Mouse (Mus musculus) heart, adult 2 months (tissue): ENCODE results near the gene Cmip. TPM values are rescaled to one million over a fixed set of nuclear protein-coding genes. Genes with fewer than 3 reads are reported as not detected.
A peak's percentile ranks its signal among the peaks of the same experiment; 100 is the strongest.

Experiments used
- DNase-seq, 2 experiments: peaks; one replicate each; pipeline ENCODE4 v3.0.0; 2021
- H3K27ac ChIP-seq: fragments of 200-600 bp; 2 replicates; pipeline ENCODE4 v1.8.1; 2022
- H3K27me3 ChIP-seq: fragments of 200-500 bp; 2 replicates; pipeline ENCODE4 v1.6.1; 2012; ENCODE audit warnings: mild to moderate bottlenecking, low read length, inconsistent platforms, mixed read lengths; ENCODE audit not compliant: control insufficient read depth, insufficient read depth
- H3K36me3 ChIP-seq: fragments of 200-500 bp; 2 replicates; pipeline ENCODE4 v1.6.1; 2012; ENCODE audit warnings: low read length, inconsistent platforms; ENCODE audit not compliant: control insufficient read depth, insufficient read depth
- H3K4me1 ChIP-seq: fragments of 200-500 bp; 2 replicates; pipeline ENCODE4 v1.6.1; 2011; ENCODE audit warnings: low read length; ENCODE audit not compliant: control insufficient read depth, insufficient read depth
- H3K4me3 ChIP-seq: fragments of 200-600 bp; 2 replicates; pipeline ENCODE4 v1.8.1; 2022
- H3K79me2 ChIP-seq: fragments of 200-500 bp; replicated peaks from 2 replicates; pipeline ENCODE4 v1.6.1; 2012; ENCODE audit warnings: mild to moderate bottlenecking, inconsistent platforms, low read length, moderate library complexity, mixed read lengths; ENCODE audit not compliant: control insufficient read depth, insufficient read depth
- H3K9ac ChIP-seq: fragments of 200-500 bp; 2 replicates; pipeline ENCODE4 v1.6.1; 2012; ENCODE audit warnings: low read depth, mild to moderate bottlenecking, control low read depth, inconsistent platforms, low read length, mixed read lengths
- CTCF ChIP-seq: fragments of 200-600 bp; IDR thresholded peaks from 2 replicates; pipeline ENCODE4 v1.8.1; 2022; ENCODE audit warnings: antibody characterized with exemption, mild to moderate bottlenecking, moderate library complexity
- EP300 ChIP-seq: fragments of 200-500 bp; IDR thresholded peaks from 2 replicates; pipeline ENCODE4 v1.6.1; 2011; ENCODE audit warnings: low read depth, low read length, control low read depth; ENCODE audit not compliant: insufficient read depth
- POLR2A ChIP-seq: fragments of 200-500 bp; IDR thresholded peaks from 2 replicates; pipeline ENCODE4 v1.6.1; 2011; ENCODE audit warnings: mild to moderate bottlenecking, low read depth, low read length, control low read depth; ENCODE audit not compliant: insufficient read depth
- WGBS: fragments of 180-500 bp; shearing (Covaris S2); methylation state at CpG from one replicate; pipeline ENCODE4 v1.1.7; 2018; 5-methylcytosine and 5-hydroxymethylcytosine counted together
- intact Hi-C: fragments of 180-260 bp; cut with DNase I; formaldehyde crosslinking; loops from one replicate; pipeline ENCODE4 v1.15.1; 2025
- polyA plus RNA-seq: library from polyadenylated mRNA; depleted of rRNA; stranded (reverse); fragments of >200 nt; gene quantifications from 2 replicates; pipeline ENCODE4 v1.2.3, GENCODE M21; 2012
- total RNA-seq, 2 experiments: library from RNA; stranded (reverse); gene quantifications; 2 replicates each; pipeline ENCODE4 v1.2.3; 2021

Cmip gene
- total and polyA plus RNA-seq, 3 experiments, result 13.6 to 20.8 (median 20.1) TPM

DNA sequence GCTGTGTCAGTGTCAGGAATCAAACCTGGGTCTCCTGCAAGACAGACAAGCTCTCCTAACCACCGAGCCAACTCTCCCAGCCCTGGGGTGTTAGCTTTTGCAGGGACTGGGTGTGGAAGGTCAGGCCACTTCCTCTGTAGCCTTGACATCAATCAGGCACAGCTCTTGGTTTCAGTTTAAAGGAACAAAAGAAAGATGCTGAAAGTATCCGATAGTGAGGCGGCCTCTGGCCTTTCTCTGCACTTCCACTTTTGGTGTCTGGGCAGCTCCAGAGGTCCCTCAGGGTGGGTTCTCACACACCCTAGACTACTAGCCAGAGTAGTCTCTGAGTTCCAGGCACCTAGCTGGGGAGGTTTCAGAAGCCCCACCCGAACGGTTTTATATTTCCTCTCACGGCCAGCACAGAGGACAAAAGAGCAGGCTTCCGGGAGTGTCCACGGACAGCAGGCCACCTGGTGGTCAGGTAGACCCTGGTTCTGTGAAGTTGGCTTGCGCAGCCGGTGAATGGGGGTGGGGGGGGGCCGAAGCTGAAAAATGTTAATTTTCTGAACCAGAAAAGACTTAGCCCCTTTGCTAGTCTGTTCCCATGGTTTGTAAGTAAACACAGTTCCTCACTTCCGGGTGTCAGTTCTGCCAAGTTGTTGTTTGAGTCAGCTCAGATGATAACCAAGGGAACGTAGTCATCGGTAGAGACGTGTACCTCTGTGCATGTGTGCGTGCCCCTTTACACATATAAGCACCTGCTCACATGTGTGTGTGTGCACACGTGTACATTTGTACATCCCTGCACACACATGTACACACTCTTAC lies 25.5 kb downstream of the Cmip start:
- 40% methylated on average over 17 of the region's 17 CpGs for WGBS
- Histone ChIP-seq H3K9ac (no peak overlapping the region; the same call in 1 of the 2 replicates), H3K27me3 (no peaks in the 10 kb centered on the region), H3K36me3 (no peaks in the 10 kb centered on the region), H3K4me3 (no peak overlapping the region), H3K79me2 (peaks cover 6% of the 10 kb centered on the region), H3K4me1 (peaks cover 18% of the 10 kb centered on the region), H3K27ac (peak overlapping the region; percentile 72)
- DNase-seq, result peak in 1 of 2 experiments; percentile 67
- TF ChIP-seq CTCF (peak; percentile 38), EP300 (no peak)
- intact Hi-C loops, result loop anchor here (2.0 kb wide), 1 partner anchor 16 kb away; no protein-coding TSS in a partner anchor

DNA sequence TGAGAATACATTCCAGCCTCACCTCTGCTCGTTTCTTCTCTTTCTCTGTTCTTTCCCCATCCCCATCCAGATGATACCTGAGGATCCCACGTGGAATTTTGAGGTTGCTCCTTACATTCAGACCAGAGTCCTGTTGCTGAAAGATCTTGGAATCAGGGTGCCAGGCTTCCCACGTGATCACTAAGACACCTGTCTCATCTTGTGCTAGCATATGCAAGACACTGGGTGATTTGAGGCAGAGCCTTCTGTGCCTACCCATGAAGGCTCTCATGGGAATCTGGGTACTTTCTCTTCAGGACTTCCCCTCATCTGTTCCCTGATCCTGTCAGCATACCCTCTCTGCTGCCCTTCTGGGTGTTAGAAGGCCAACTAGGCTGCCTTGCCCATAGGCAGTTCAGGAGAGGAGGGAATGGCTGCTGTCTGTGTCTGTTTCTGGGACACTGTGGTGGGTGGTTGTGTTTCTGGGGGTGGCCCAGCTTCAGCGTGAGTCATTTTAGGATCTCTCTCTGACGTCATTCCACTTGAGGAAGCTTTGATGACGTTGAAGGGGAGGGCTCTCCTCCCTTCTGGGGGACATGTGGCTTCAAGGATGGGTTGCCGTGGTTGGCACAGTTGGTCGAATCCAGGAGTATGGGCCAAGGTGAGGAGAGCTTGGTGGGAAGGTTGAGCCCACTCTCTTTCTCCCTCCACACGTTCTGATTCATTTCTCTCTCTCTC lies 28.1 kb downstream of the Cmip start:
- intact Hi-C loops, result no loop called here
- no peaks in the 10 kb centered on the region for H3K27me3 ChIP-seq
- WGBS, result 74% methylated on average over 9 of the region's 9 CpGs

DNA sequence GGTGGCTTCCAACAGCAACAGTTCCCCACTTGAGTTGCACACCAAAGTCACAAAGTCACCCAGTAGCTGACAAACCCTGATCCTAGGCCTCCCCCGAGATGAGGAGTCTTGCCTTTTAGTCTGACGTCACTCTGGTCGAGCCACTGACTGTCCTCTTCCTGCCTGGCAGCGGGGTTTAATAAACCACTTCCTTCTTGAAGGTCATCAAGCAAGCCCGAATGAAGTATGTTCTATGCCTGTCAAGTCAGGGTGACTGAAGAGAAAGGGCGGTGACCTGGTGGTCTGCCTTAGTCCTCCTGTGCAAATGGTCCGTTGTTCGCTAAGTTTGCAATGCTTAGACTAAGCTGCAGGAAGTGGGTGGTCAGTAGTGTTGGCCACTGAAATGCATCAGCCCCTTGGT lies 31.1 kb downstream of the Cmip start:
- Histone ChIP-seq H3K4me3 (no peak overlapping the region), H3K27ac (no peak overlapping the region), H3K36me3 (no peaks in the 10 kb centered on the region), H3K27me3 (no peaks in the 10 kb centered on the region), H3K9ac (no peak overlapping the region), H3K79me2 (peaks cover 5% of the 10 kb centered on the region; the same call in 1 of the 2 replicates), H3K4me1 (peaks cover 10% of the 10 kb centered on the region)
- 54% methylated on average over 8 of the region's 8 CpGs for WGBS
- intact Hi-C loops, result no loop called here
- TF ChIP-seq CTCF (no peak), EP300 (no peak), POLR2A (no peak)
- DNase-seq, result no peak

More for the DNA sequence above, 28.1 kb downstream of the Cmip start:
- Histone ChIP-seq H3K4me3 (no peak overlapping the region), H3K79me2 (peaks cover 8% of the 10 kb centered on the region), H3K27ac (no peak overlapping the region), H3K4me1 (peaks cover 22% of the 10 kb centered on the region), H3K36me3 (no peaks in the 10 kb centered on the region), H3K9ac (no peak overlapping the region)
- DNase-seq, result no peak
- TF ChIP-seq EP300, result no peak
- TF ChIP-seq POLR2A, result no peak
- TF ChIP-seq CTCF, result no peak

DNA sequence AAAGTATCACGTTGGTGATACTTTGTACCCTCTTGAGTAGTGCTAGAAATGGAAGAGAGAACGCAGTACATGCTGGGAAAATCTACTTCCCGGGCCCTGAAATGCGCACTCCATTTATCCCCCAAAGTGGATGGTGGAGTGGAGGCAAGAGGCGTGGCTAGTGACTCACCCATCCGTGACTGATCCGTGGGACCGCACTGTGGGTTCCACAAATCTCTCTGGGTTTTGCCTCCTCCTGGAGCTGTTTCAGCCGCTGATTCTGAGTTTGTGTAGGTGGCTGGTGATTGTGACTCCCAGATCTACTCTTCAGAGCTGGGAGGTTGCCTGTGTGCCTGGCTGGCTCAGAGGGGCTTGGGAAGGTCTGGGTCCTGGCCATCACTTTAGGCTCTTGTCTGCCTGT lies 32.2 kb downstream of the Cmip start:
- DNase-seq, result no peak
- Histone ChIP-seq H3K4me1 (peaks cover 10% of the 10 kb centered on the region), H3K27ac (no peak overlapping the region), H3K27me3 (no peaks in the 10 kb centered on the region), H3K9ac (no peak overlapping the region), H3K4me3 (no peak overlapping the region), H3K36me3 (no peaks in the 10 kb centered on the region), H3K79me2 (peaks cover 5% of the 10 kb centered on the region; the same call in 1 of the 2 replicates)
- 86% methylated on average over 9 of the region's 9 CpGs for WGBS
- TF ChIP-seq POLR2A, result no peak
- TF ChIP-seq CTCF, result no peak
- no peak for TF ChIP-seq EP300
- intact Hi-C loops, result no loop called here

DNA sequence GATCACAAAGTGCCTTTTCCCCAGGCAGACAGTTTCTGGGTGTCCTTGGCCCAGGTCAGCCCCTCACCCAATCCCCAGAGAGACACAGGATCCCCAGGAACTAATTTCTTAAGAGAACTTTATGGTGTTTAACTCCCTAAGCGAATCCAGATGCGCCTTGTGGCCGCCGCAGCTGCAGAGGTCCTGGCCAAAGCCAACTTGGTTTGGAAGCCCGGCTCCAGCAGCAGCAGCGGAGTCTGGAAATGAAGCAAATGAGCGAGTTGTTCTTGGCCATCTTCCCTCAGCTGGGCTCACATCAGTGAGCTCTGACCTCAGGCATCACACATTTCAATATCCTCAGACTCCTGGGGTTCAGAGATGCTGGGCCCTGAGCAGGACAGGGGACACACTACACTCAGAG lies 33.6 kb downstream of the Cmip start:
- H3K9ac ChIP-seq, result no peak overlapping the region
- no peaks in the 10 kb centered on the region for H3K36me3 ChIP-seq
- TF ChIP-seq EP300 (no peak), CTCF (no peak)
- intact Hi-C loops, result no loop called here
- H3K4me3 ChIP-seq, result no peak overlapping the region
- DNase-seq, result peak; percentile 55 to 71
- 56% methylated on average over 7 of the region's 7 CpGs for WGBS
- peaks cover 16% of the 10 kb centered on the region for H3K4me1 ChIP-seq
- H3K79me2 ChIP-seq, result peaks cover 5% of the 10 kb centered on the region; the same call in 1 of the 2 replicates
- no peak overlapping the region for H3K27ac ChIP-seq
- H3K27me3 ChIP-seq, result no peaks in the 10 kb centered on the region

DNA sequence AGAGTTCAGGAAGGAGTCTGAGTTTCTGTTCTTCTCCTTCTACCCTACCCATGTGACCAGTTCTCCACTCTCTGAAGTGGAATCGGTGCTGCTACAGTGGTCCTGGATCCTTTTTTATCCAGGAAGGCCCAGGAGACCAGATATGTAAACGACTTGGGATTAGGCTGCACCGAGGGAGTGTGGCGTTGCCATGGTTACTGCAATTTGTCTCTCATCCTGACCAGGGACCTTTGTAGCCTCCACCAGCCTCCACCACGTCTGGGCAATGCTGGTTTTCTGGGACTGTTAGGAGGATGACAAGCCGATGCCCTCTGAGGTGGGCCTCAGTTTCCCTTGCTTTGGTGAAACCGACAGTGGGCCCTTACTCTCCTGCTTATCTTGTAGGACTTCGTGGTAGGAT lies 35.4 kb downstream of the Cmip start:
- peaks cover 5% of the 10 kb centered on the region; the same call in 1 of the 2 replicates for H3K79me2 ChIP-seq
- no peaks in the 10 kb centered on the region for H3K27me3 ChIP-seq
- no peak overlapping the region for H3K9ac ChIP-seq
- peaks cover 19% of the 10 kb centered on the region for H3K4me1 ChIP-seq
- no peak overlapping the region for H3K27ac ChIP-seq
- intact Hi-C loops, result no loop called here
- no peak overlapping the region for H3K4me3 ChIP-seq
- 56% methylated on average over 8 of the region's 8 CpGs for WGBS
- no peak for TF ChIP-seq CTCF
- TF ChIP-seq EP300, result no peak
- no peak for TF ChIP-seq POLR2A
- no peak for DNase-seq
- H3K36me3 ChIP-seq, result no peaks in the 10 kb centered on the region
